ENCODE assay signal across 9 mouse cellular contexts in the genomic region with DNA sequence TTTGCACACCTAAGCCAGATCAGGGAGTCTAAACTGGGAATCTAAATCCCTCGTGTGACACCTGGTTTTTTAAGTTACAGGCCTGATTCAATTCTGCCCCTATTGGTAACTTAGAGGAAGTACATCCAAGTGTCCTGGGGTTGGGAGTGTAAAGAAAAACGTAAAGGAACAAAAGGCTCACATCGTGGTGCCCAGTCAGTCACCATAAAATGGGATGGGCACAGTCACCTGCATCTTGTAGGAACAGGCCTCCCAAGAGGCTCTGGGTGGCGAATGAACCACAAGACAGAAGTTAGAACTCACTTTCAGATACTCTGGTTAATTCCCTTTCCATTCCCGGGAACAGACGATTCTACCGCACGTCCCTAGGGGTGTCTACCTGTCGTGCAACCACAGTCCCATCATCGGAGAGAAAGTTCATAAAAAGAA. TPM values are rescaled to one million over a fixed set of nuclear protein-coding genes. Genes with fewer than 3 reads are reported as not detected.
DNase-seq lines count a peak whose midpoint lies in the region; ATAC-seq lines count a peak whose summit lies in the region.
"Had no signal": no experiment of that assay in that cellular context is flagged by ENCODE, and none has a peak within 500 bp of the region (broad histone marks: within the 10 kb centered on the region; RNA-seq: fewer than 3 reads in every experiment).

No protein-coding gene starts in this region.

- no peak overlapping the region for H3K27ac ChIP-seq in forebrain, embryonic 11.5 days (ENCODE audit: low read depth, low read length)
- no peak overlapping the region for H3K27ac ChIP-seq in limb, embryonic 13.5 days

- H3K9me3 ChIP-seq in forebrain, embryonic 11.5 days (ENCODE audit: control insufficient read depth, low read length) = no peaks in the 10 kb centered on the region
- no peaks in the 10 kb centered on the region for H3K9me3 ChIP-seq in limb, embryonic 13.5 days

- DNase-seq in gastrocnemius, adult 18-20 months (ENCODE audit: low spot score) = peak; percentile 33
- no peak for DNase-seq in gastrocnemius, postnatal 36 days
- peak; percentile 88 for DNase-seq in ES-CJ7 (ENCODE audit: low read depth, low spot score)
- peak; percentile 59 for DNase-seq in forebrain, embryonic 11.5 days (ENCODE audit: low spot score)
- DNase-seq in retina, adult 2 months (ENCODE audit: low read depth, low spot score) = peak; percentile 83
- no peak for DNase-seq in cerebellum, adult 18-20 months
- DNase-seq in left cerebral cortex, postnatal 10 days (ENCODE audit: extremely low spot score in 1 of 2, low spot score in 2 of 2) = no peak

- H3K36me3 ChIP-seq in forebrain, embryonic 11.5 days (ENCODE audit: control insufficient read depth, insufficient read depth, low read length) = no peaks in the 10 kb centered on the region
- no peaks in the 10 kb centered on the region for H3K36me3 ChIP-seq in limb, embryonic 13.5 days

- peak overlapping the region; percentile 93 for H3K4me2 ChIP-seq in forebrain, embryonic 11.5 days (ENCODE audit: low read depth, low read length, severe bottlenecking)
- H3K4me2 ChIP-seq in limb, embryonic 13.5 days (replicated peaks) = peak overlapping the region; percentile 95

- H3K27me3 ChIP-seq in forebrain, embryonic 11.5 days (ENCODE audit: control insufficient read depth, insufficient read depth, low read length) = no peaks in the 10 kb centered on the region
- peaks cover 8% of the 10 kb centered on the region; the same call in 1 of the 2 replicates for H3K27me3 ChIP-seq in limb, embryonic 13.5 days
- H3K27me3 ChIP-seq: Patski had no signal

- ATAC-seq in forebrain, embryonic 11.5 days (replicated peaks; ENCODE audit: low FRiP score) = no peak
- no peak for ATAC-seq in limb, embryonic 13.5 days (ENCODE audit: low FRiP score, low read depth)
- ATAC-seq: Patski had no signal

- intact Hi-C loops in gastrocnemius, postnatal 36 days (cut with DNase I) = loop anchor here (2.0 to 5.0 kb wide), 3 partner anchors 15 to 35 kb away; no protein-coding TSS in a partner anchor
- intact Hi-C loops in left cerebral cortex, postnatal 10 days (cut with DNase I) = no loop called here

- H3K4me1 ChIP-seq in forebrain, embryonic 11.5 days (replicated peaks; ENCODE audit: control insufficient read depth, insufficient read depth, low read length) = peaks cover 6% of the 10 kb centered on the region; the same call in 1 of the 2 replicates
- peaks cover 21% of the 10 kb centered on the region for H3K4me1 ChIP-seq in limb, embryonic 13.5 days

- peak overlapping the region; percentile 59 for H3K4me3 ChIP-seq in forebrain, embryonic 11.5 days (ENCODE audit: low read depth, low read length)
- H3K4me3 ChIP-seq in limb, embryonic 13.5 days = peak overlapping the region; percentile 67

- H3K9ac ChIP-seq in forebrain, embryonic 11.5 days (ENCODE audit: low read length) = peak overlapping the region; percentile 43
- H3K9ac ChIP-seq in limb, embryonic 13.5 days = peak overlapping the region; percentile 75; the same call in 1 of the 2 replicates

- WGBS in forebrain, embryonic 11.5 days = under 1% methylated on average over 10 of the region's 10 CpGs
- WGBS in limb, embryonic 13.5 days = 3% methylated on average over 10 of the region's 10 CpGs

RNA-seq across cellular contexts. Expression of a gene that starts 2.3 kb away (rescaled TPM):
- total RNA-seq in gastrocnemius, adult 18-20 months (2021) = 100 to 1,000 TPM; 238 to 306 TPM
- 100 to 1,000 TPM; 208 to 209 TPM for total RNA-seq in gastrocnemius, postnatal 36 days (2021)
- 21.7 and 23.1 TPM in 2 replicates for polyA plus RNA-seq in forebrain, embryonic 11.5 days (2014; fragmentation: Nextera tagmentation; extraction: Ambion mirVana)
- polyA plus RNA-seq in limb, embryonic 13.5 days (2015; fragmentation: Nextera tagmentation; extraction: Ambion mirVana) = 19.5 and 20.2 TPM in 2 replicates
- 1 to 10 TPM; 3.6 to 4.5 TPM for total RNA-seq in left cerebral cortex, postnatal 10 days (2021)

Comparison
In these comparisons a context has a peak if more than half of its experiments do, and no peak if none do; other contexts are left out.
1. DNase-seq: peak in gastrocnemius, adult 18-20 months (single experiment), ES-CJ7 (single experiment), forebrain, embryonic 11.5 days (single experiment) and retina, adult 2 months (single experiment); none in gastrocnemius, postnatal 36 days (0 of 2), cerebellum, adult 18-20 months (0 of 2) and left cerebral cortex, postnatal 10 days (0 of 2).
2. RNA of a gene that starts 2.3 kb away (total RNA-seq): 238 to 306 TPM in gastrocnemius, adult 18-20 months and 208 to 209 TPM in gastrocnemius, postnatal 36 days; 3.6 to 4.5 TPM in left cerebral cortex, postnatal 10 days; every median in the first group is over 10 times any median in the second.